Mouse (Mus musculus) kidney, adult 9 months (tissue): ENCODE measurements around the gene Zfp799.
"Not testable (repeated sequence)": the region's sequence is repeated elsewhere in the genome, so short reads cannot be mapped to it uniquely, and the experiment has no call there.

Experiments used
- DNase-seq: peaks from one replicate; pipeline ENCODE4 v3.0.0; 2022

Zfp799 gene

GRCm38 (mm10) chr17:32829540-32830417 lies at the start of gene Zfp799:
Gene Zfp799 (minus strand): TSS chr17:32830261.
- DNase-seq: peak; percentile 86

GRCm38 (mm10) chr17:32878773-32879172 lies 48.7 kb upstream of the Zfp799 start:
- no peak for DNase-seq

GRCm38 (mm10) chr17:32877471-32878171 lies 47.6 kb upstream of the Zfp799 start:
- DNase-seq: no peak

GRCm38 (mm10) chr17:32872696-32873095 lies 42.6 kb upstream of the Zfp799 start:
- DNase-seq: no peak

- DNase-seq: no peak
Observed at GRCm38 (mm10) chr17:32872091-32872490, 42.0 kb upstream of the Zfp799 start.

- no peak for DNase-seq
Observed at GRCm38 (mm10) chr17:32871483-32871882, 41.4 kb upstream of the Zfp799 start.

GRCm38 (mm10) chr17:32867266-32867665 lies 37.2 kb upstream of the Zfp799 start:
- DNase-seq: not testable (repeated sequence)

GRCm38 (mm10) chr17:32856713-32857112 lies 26.7 kb upstream of the Zfp799 start:
- DNase-seq: not testable (repeated sequence)

GRCm38 (mm10) chr17:32851581-32851980 lies 21.5 kb upstream of the Zfp799 start:
- DNase-seq: no peak

- DNase-seq: no peak
Observed at GRCm38 (mm10) chr17:32841388-32841787, 11.3 kb upstream of the Zfp799 start.

GRCm38 (mm10) chr17:32839083-32839802 lies 9.2 kb upstream of the Zfp799 start:
- no peak for DNase-seq

GRCm38 (mm10) chr17:32830418-32830782 lies 339 bp upstream of the Zfp799 start:
- no peak for DNase-seq

- DNase-seq: no peak
Observed at GRCm38 (mm10) chr17:32816074-32816784, 13.8 kb downstream of the Zfp799 start.

- peak; percentile 65 for DNase-seq
Observed at GRCm38 (mm10) chr17:32814136-32814535, 15.9 kb downstream of the Zfp799 start.

- DNase-seq: no peak
Observed at GRCm38 (mm10) chr17:32810648-32811047, 19.4 kb downstream of the Zfp799 start.

- DNase-seq: no peak
Observed at GRCm38 (mm10) chr17:32809544-32810374, 20.3 kb downstream of the Zfp799 start, which contains the start of gene Zfp811. Gene Zfp811 (minus strand): TSS chr17:32809931.

GRCm38 (mm10) chr17:32808921-32809320 lies 21.1 kb downstream of the Zfp799 start:
- DNase-seq: no peak

- no peak for DNase-seq
Observed at GRCm38 (mm10) chr17:32789244-32789643, 40.8 kb downstream of the Zfp799 start.

GRCm38 (mm10) chr17:32788576-32788975 lies 41.5 kb downstream of the Zfp799 start:
- DNase-seq: no peak

GRCm38 (mm10) chr17:32788094-32788559 lies 41.9 kb downstream of the Zfp799 start, which contains the start of gene Zfp871:
Gene Zfp871 (minus strand): TSS chr17:32788287.
- DNase-seq: peak; percentile 95

GRCm38 (mm10) chr17:32787436-32788093 lies 42.5 kb downstream of the Zfp799 start:
- DNase-seq: peak; percentile 81
